Mouse (Mus musculus) erythroid progenitor cell, adult 5-6 weeks (primary cell): ENCODE data around the gene Lrrc26. TPM values are rescaled to one million over a fixed set of nuclear protein-coding genes. Genes with fewer than 3 reads are reported as not detected.
"Not testable (repeated sequence)": the region's sequence is repeated elsewhere in the genome, so short reads cannot be mapped to it uniquely, and the experiment has no call there.

Source experiments
- ATAC-seq: replicated peaks from 2 replicates; pipeline ENCODE4 v1.8.0; 2016; ENCODE audit warnings: moderate number of reproducible peaks, mild to moderate bottlenecking, moderate TSS enrichment, inconsistent platforms; ENCODE audit not compliant: poor library complexity, low FRiP score, severe bottlenecking
- total RNA-seq, 2 experiments: library from RNA; stranded (forward) in 1 of 2; stranded (reverse) in 1 of 2; fragments of 150-400 nt in 1 of 2; fragments of 186-747, 209-891 nt in 1 of 2; gene quantifications; 2 replicates each; pipeline versions ENCODE4 v1.2.3 to v1.2.4; 2015 to 2017; ENCODE audit warnings: low replicate concordance in 2 of 2

Lrrc26 gene
- total RNA-seq (2015; ENCODE audit: low replicate concordance) (not detected in 2 replicates), total RNA-seq (2017; ENCODE audit: low replicate concordance) (not detected in 2 replicates)

GRCm38 (mm10) chr2:25289651-25290050, at the start of gene Lrrc26:
TSS of gene Lrrc26 (plus strand) at chr2:25289915.
- no peak for ATAC-seq

GRCm38 (mm10) chr2:25240310-25240709, 49.4 kb upstream of the Lrrc26 start:
- no peak for ATAC-seq

DNA sequence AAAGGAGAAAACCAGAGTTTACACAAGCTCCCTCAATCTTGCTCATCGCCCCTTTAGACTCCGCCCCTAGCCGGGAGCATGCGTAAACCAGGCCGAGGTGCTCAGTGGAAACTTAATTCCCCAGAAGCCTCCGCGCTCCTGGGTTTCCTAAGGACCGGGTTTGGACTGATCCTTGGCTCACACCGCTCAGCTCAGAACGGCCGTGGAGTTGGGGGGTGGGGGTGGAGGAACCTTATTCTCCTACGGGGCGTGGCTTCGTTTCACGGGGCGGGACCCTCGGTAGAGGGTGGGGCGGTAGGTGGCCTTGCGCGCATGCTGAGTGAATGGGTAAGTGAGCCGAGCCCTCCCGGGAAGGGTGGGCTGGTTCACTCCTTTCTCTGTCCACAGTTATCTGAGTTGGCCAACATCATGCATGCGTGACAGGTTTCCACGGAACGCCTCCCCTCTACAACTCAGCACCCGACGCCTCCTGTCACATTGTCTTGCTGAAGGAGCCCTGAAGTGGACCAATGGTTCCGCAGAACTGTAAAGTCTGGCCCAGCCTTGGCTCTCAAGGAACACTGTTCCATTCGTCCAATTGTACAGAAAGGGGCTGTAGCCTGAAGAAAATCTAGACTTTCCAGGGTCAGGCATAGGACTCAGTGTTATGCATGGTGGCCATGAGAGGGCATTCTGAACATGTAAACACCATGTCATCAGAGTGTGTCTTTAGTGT, 48.8 kb upstream of the Lrrc26 start:
- peak; percentile 36; the same call in 1 of the 2 replicates for ATAC-seq

- no peak for ATAC-seq
Observed at GRCm38 (mm10) chr2:25241438-25241775, 48.3 kb upstream of the Lrrc26 start.

- ATAC-seq = no peak
Observed at GRCm38 (mm10) chr2:25242101-25242506, 47.6 kb upstream of the Lrrc26 start, which contains the start of the genes Rnf208 and Cysrt1. TSS of gene Rnf208 (plus strand) at chr2:25242255. TSS of gene Cysrt1 (minus strand) at chr2:25242452.

- no peak for ATAC-seq
Observed at GRCm38 (mm10) chr2:25243342-25243741, 46.4 kb upstream of the Lrrc26 start.

- ATAC-seq = no peak
Observed at GRCm38 (mm10) chr2:25244144-25244543, 45.6 kb upstream of the Lrrc26 start.

DNA sequence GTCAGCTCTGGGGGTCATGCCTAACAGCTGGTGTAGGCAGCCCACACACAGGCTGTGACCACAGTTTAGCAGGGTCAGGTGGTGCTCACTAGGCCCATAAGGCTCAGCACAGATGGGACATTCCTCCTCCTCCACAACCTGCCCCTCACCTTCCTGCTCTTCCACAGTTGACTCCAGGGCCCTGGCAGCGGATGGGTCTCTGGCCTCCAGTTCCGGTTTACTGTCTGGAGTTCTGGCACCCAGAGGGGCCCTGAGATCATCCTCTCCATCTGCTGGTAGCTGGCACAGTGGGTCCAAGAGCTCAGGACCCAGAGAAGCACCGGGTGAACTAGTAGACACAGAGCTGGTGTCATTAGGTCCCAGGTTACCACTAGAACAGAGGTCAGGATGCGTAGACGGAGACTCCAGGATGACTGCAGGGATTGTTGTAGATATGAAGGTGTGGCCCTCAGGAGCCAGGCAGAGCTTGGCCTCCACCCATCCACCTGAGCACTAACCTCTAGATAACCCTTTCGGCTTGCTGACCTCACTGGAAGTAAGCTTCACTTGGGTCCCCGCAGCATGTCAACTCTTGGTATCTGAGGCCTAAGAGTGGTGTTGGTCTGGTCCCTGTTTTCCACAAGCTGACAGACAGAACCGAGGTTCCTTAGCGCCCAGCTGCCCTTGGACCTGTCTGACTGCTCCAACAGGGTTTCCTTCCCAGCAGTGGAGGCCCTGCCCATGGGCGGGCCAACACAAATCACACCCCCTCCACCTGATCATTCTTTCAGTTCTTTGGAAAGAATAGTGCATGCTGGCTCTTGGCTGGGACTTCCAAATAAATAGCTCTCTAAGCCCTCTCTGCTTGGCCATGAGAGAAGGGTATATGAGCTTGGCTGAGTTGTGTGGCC, 43.3 kb upstream of the Lrrc26 start, which contains the start of gene AL732309.1:
Gene AL732309.1 (minus strand): TSS at position 681 of the 890 bp plus-strand sequence.
- ATAC-seq = no peak

- no peak for ATAC-seq
Observed at GRCm38 (mm10) chr2:25252331-25252730, 37.4 kb upstream of the Lrrc26 start.

- ATAC-seq = peak; percentile 92
Observed at GRCm38 (mm10) chr2:25255284-25255779, 34.4 kb upstream of the Lrrc26 start, which contains the start of gene Tmem203. TSS of gene Tmem203 (plus strand) at chr2:25255439.

GRCm38 (mm10) chr2:25256443-25257109, 33.1 kb upstream of the Lrrc26 start:
- ATAC-seq = not testable (repeated sequence)

DNA sequence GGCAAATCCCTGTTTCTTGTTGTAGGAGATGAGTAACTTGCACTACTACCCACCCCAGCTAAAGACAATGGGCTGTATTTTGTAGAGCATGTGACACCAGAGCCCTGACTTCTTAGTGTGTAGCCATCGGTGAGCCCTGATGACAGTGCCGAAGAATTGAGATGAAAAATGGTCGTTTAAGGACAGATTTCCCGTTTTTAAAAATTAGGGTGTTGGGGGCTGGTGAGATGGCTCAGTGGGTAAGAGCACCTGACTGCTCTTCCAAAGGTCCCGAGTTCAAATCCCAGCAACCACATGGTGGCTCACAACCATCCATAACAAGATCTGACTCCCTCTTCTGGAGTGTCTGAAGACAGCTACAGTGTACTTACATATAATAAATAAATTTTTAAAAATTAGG, 32.5 kb upstream of the Lrrc26 start:
- not testable (repeated sequence) for ATAC-seq

DNA sequence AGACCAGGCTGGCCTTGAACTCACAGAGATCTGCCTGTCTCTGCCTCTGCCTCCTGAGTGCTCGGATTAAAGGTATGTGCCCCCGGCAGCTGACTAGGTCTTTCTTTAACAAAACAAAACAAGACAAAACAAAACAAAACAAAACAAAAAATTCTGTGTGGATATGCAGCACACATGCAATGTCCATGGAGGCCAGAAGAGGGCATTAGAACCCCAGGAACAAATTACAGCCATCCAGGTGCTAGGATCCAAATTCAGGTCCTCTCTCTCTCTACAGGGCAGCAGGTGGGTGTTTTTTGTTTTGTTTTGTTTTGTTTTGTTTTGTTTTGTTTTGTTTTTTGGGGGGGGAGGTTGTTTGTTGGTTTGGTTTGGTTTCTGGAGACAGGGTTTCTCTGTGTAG, 30.8 kb upstream of the Lrrc26 start:
- no peak for ATAC-seq

GRCm38 (mm10) chr2:25261870-25262269, 27.8 kb upstream of the Lrrc26 start:
- 0 out of 2 replicates have a peak, but pooled peaks have one; percentile 7 for ATAC-seq

DNA sequence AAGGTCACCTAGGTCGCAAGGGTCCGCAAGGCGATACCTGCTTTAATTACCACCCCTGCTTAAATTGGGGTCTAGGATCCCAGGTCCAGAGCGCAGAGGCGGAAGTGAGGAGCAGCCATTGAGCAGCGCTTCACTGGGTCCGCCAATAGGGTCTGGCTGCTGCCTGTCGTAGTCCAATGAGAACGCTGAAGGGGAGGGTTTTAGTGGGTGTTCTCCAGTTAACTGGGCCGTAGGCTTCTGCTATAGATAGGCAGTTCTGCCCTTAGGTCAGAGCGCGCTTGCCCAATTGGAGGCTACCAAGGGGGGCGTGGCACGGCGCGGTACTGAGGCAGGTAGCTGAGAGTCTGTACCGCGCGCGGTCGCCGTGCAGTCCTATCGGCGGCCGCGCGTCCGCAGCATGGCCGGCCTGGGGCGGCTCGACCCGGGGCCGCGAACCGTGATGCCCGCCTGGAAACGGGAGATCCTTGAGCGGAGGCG, 27.4 kb upstream of the Lrrc26 start, which contains the start of gene Tprn:
Gene Tprn (plus strand): TSS at position 328 of the 477 bp plus-strand sequence.
- ATAC-seq = peak; percentile 96

- ATAC-seq = peak; percentile 22; the same call in 1 of the 2 replicates
Observed at GRCm38 (mm10) chr2:25262795-25263622, 26.7 kb upstream of the Lrrc26 start.

DNA sequence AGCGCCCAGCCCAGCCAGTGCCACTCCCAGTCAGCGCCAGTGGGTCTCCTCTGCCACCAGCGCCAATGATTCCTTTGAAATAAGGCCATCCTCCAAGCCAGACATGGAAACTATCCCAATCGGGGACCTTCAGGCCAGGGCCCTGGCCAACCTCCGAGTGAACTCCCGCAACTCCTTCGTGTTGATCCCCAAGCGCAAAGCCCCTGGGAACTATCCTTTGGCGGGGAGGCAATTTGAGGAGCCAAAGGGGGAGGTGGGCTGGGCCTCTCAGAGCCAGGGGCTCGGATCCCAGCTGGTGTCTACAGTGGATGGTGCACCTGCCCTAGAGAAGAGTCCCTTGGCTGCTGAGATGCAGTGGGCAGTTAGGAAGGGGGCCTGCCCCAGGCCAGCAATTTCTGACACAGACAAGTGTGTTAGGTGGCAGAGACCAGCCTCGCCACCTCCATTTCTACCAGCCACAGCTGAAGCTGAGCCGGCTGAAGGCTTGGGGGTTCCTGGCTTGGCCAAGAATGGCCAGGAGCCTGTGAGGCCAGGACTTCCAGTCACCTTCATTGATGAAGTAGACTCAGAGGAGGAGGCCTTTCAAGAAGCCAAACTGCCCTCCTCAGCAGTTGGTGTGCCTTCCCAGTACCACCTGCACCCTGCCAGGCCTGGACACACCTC, 26.0 kb upstream of the Lrrc26 start:
- ATAC-seq = no peak

DNA sequence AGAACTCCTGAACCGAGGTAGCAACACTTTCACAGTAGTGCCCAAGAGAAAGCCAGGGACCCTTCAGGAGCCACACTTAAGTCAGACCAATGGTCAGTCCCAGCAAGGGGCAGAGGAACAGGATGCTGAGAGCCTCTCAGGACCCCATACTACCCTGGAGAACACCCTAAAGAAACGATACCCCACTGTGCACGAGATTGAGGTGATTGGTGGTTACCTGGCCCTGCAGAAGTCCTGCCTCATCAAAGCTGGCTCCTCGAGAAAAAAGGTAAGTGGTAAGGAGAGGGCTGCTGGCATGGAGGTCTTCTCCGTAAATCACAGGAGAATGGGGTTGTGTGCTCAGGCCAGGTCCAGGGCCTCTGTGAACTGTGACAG, 25.4 kb upstream of the Lrrc26 start:
- ATAC-seq = no peak
